Mouse (Mus musculus): ENCODE data around the gene Nog. TPM values are rescaled to one million over a fixed set of nuclear protein-coding genes. Genes with fewer than 3 reads are reported as not detected.
A peak's percentile ranks its signal among the peaks of the same experiment; 100 is the strongest.

Nog gene
- total RNA-seq (2021) = under 1 TPM; 0.14 to 0.25 TPM

- intact Hi-C loops (cut with DNase I) = loop anchor here (5.0 kb wide), 2 partner anchors 60 to 220 kb away; no protein-coding TSS in a partner anchor
- peak; percentile 47 to 57 for DNase-seq
These were observed at the start of gene Nog for GRCm38 (mm10) chr11:89302056-89302815. TSS of gene Nog (minus strand) at chr11:89302332.

GRCm38 (mm10) chr11:89340238-89340637, 38.1 kb upstream of the Nog start:
- DNase-seq = peak in 1 of 2 experiments; percentile 3
- intact Hi-C loops (cut with DNase I) = no loop called here

GRCm38 (mm10) chr11:89339783-89340182, 37.7 kb upstream of the Nog start:
- DNase-seq = no peak

GRCm38 (mm10) chr11:89337910-89338309, 35.8 kb upstream of the Nog start:
- DNase-seq = no peak
- intact Hi-C loops (cut with DNase I) = no loop called here

More at GRCm38 (mm10) chr11:89339783-89340182, 37.7 kb upstream of the Nog start:
- intact Hi-C loops (cut with DNase I) = no loop called here

- intact Hi-C loops (cut with DNase I) = no loop called here
These were observed 25.2 kb upstream of the Nog start for GRCm38 (mm10) chr11:89327089-89327881.

GRCm38 (mm10) chr11:89321775-89322174, 19.6 kb upstream of the Nog start:
- intact Hi-C loops (cut with DNase I) = no loop called here
- DNase-seq = no peak

More at GRCm38 (mm10) chr11:89327089-89327881, 25.2 kb upstream of the Nog start:
- no peak for DNase-seq

DNA sequence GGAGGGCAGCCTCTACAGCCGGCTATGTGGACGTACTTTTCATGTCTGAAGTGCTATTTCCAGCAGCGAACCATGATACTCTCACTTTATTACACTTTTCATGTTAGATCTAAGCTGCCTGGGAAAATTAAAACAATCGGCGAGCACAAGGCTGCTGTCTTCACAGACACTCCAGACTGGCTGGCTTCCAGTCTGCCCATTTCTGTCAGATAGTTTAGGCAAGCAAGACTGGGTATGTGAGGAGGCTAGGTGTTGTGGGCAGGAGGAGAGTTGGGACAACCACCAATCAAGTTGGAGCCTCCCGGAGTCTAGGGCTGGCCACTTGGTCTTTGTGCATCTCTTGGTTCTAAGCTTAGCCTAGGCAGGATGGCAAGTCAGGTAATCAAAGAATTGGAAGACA, 17.5 kb upstream of the Nog start:
- intact Hi-C loops (cut with DNase I) = no loop called here
- DNase-seq = no peak

GRCm38 (mm10) chr11:89318324-89318723, 16.2 kb upstream of the Nog start:
- no peak for DNase-seq
- intact Hi-C loops (cut with DNase I) = no loop called here

GRCm38 (mm10) chr11:89317757-89318156, 15.6 kb upstream of the Nog start:
- intact Hi-C loops (cut with DNase I) = no loop called here
- no peak for DNase-seq

DNA sequence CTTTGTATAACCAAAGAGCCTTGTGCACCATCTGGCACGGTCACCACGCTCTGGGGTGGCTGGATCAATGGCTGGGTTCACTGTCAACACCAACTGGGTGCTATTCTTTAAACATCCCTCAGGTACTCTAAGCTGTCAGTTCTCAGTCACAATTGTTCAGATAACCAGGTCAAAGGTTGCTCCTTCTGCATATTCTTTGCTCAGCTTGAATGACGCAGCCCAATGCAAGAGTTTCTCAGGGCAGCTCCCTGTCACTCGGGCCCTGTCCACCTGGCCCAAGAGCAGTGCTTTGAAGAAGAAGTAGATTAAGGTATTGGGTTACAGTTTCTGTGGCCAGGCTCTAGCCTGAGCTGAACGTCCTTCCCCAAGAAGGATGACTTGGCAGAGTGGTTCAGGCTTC, 12.2 kb upstream of the Nog start:
- no peak for DNase-seq
- intact Hi-C loops (cut with DNase I) = no loop called here

- intact Hi-C loops (cut with DNase I) = no loop called here
- DNase-seq = no peak
These were observed 10.2 kb upstream of the Nog start for GRCm38 (mm10) chr11:89312378-89312777.

DNA sequence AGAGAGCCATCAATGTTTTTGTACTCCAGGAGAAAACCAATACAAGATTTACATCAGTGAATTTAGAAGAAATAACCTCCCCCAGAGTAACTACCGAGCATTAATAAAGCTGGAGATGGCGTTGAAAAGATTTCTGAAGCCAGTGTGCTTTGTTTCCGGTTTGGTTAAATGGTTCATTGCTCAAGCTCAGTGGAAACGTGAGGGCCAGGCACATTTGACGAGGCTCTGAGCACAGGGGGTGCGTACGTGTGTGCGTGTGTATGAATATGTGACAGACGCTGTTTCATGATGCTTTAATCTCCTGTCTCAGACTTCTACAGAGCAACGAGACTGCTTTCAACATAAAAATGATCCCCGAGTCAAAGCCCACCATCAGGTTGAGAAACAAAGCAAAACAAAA, 8.1 kb upstream of the Nog start:
- DNase-seq = no peak
- intact Hi-C loops (cut with DNase I) = no loop called here

DNA sequence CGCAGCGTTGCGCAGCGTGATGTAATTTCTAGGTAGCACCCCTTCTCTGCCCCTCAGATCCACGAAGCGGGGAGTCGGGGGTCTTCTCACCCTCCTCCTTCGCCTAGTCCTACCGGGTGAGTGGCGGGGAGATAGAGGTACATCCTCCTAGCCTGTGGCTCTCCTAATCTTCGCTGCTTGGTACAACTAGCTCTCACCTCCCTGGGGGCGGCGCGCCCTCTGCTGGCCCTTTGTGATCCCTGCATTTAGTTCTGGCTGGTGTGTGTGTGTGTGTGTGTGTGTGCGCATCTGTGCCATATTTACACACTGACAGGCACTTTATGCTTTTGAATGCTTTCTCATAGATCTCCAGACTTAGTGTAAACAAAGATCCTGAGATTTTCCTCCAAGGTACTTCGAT, 1.3 kb upstream of the Nog start:
- DNase-seq = peak; percentile 84 to 92
- intact Hi-C loops (cut with DNase I) = loop anchor here (1.0 to 5.0 kb wide), 4 partner anchors 61 to 221 kb away; no protein-coding TSS in a partner anchor

DNA sequence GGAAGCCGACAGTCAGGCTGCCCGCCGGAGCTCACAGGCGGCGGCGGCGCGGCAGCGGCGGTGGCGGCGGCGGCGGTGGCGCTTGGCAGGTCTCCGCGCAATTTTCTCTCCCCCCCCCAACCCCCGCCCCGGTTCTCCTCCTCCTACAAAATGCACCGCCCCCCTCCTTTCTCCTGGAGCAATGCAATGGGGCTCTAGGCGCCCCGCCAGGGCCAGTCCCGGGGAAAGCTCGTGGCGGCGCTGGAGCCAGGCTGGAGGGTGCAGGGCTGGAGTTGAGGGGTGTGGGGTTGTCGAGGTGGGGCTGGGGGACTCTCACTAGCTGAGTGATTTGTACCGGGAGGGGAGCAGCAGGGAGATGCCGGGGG, 666 bp upstream of the Nog start:
- intact Hi-C loops (cut with DNase I) = loop anchor here (1.0 to 5.0 kb wide), 4 partner anchors 60 to 220 kb away; no protein-coding TSS in a partner anchor
- peak; percentile 60 to 69 for DNase-seq

DNA sequence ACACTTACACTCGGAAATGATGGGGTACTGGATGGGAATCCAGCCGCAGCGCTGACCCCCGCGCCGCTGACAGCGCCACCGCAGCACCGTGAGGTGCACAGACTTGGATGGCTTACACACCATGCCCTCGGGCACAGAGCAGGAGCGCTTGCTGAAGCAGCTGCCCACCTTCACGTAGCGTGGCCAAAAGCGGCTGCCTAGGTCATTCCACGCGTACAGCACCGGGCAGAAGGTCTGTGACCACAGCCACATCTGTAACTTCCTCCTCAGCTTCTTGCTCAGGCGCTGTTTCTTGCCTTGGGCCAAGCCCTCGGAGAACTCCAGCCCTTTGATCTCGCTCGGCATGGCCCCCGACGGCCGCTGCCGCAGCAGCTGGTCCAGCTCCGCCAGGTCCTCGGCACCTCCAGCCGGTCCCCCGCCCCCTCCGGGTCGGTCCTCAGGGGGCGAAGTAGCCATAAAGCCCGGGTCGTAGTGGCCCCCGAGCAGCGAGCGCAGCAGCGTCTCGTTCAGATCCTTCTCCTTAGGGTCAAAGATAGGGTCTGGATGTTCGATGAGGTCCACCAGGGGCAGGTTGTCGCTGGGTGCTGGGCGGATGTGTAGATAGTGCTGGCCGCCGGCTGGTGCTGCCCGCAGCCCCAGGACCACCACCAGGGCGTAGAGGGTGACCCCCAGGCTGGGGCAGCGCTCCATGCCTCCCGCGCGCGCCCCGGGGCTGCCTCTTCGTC, 639 bp downstream of the Nog start:
- DNase-seq = peak; percentile 13 to 25
- intact Hi-C loops (cut with DNase I) = loop anchor here (5.0 kb wide), 2 partner anchors 59 to 219 kb away; no protein-coding TSS in a partner anchor

- intact Hi-C loops (cut with DNase I) = loop anchor here (5.0 kb wide), 2 partner anchors 58 to 218 kb away; no protein-coding TSS in a partner anchor
- DNase-seq = no peak
These were observed 2.1 kb downstream of the Nog start for GRCm38 (mm10) chr11:89299784-89300775.

DNA sequence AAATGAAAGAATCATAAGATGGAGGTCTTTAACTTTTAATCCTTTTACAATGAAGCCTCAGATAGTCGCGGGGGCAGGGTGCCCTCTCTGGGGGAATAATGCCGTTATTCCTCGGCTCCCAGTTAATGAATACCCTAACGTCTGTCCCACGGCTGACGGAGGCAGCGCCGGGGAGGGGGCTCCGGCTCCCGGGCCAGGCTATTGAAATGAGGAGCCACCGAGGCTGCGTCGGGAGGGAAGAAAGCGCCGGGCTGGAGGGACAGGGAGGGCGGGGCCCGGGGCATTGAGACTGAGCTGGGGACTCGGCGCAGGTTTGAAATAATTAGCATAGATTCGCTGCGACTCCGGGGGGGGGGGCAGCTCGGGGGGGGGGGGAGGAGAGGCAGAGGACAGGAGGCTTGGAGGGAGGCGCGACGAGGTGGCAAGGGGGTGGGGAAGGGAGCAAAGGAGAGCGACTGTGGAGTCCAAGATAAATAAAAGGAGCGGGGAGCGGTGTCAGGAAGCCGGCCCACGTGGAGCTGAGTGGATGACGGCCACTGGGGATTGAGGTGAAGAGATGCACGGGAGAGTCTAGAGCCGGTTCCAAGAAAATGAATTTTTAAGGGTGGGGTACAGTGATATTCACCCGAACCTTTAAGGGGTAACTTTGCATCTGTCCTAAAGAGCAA, 2.9 kb downstream of the Nog start:
- intact Hi-C loops (cut with DNase I) = no loop called here
- peak in 1 of 2 experiments; percentile 13 for DNase-seq

- intact Hi-C loops (cut with DNase I) = no loop called here
- peak; percentile 32 to 42 for DNase-seq
These were observed 3.7 kb downstream of the Nog start for GRCm38 (mm10) chr11:89298285-89299010.

All from heart, postnatal 10 days (tissue).